Mouse (Mus musculus) intestine, postnatal 0 days (tissue): Measurements from ENCODE around the gene Frrs1l. TPM values are rescaled to one million over a fixed set of nuclear protein-coding genes. Genes with fewer than 3 reads are reported as not detected.

Source experiments
- ATAC-seq: fragments of 200-750 bp; cut with Nextera tagmentation; 2 replicates; pipeline ENCODE4 v1.8.0; 2017; ENCODE audit warnings: mild to moderate bottlenecking, moderate TSS enrichment, moderate library complexity
- H3K27ac ChIP-seq: fragments of 300-500 bp; sonication (generic); 2 replicates; pipeline ENCODE4 v1.5.1; 2014; ENCODE audit warnings: mild to moderate bottlenecking, low read depth, low read length, moderate library complexity
- H3K27me3 ChIP-seq: fragments of 300-500 bp; sonication (generic); replicated peaks from 2 replicates; pipeline ENCODE4 v1.6.1; 2014; ENCODE audit warnings: low read length, mixed read lengths; ENCODE audit not compliant: control insufficient read depth, insufficient read depth
- H3K36me3 ChIP-seq: fragments of 300-500 bp; sonication (generic); 2 replicates; pipeline ENCODE4 v1.6.1; 2014; ENCODE audit warnings: mild to moderate bottlenecking, moderate library complexity; ENCODE audit not compliant: control insufficient read depth, insufficient read depth
- H3K4me1 ChIP-seq: fragments of 300-500 bp; sonication (generic); replicated peaks from 2 replicates; pipeline ENCODE4 v1.6.1; 2014; ENCODE audit warnings: antibody characterized with exemption, low read length, mixed read lengths; ENCODE audit not compliant: control insufficient read depth, insufficient read depth
- H3K4me2 ChIP-seq: fragments of 300-500 bp; sonication (generic); replicated peaks from 2 replicates; pipeline ENCODE4 v1.6.1; 2014; ENCODE audit warnings: low read depth, mild to moderate bottlenecking, moderate library complexity
- H3K4me3 ChIP-seq: fragments of 300-500 bp; sonication (generic); 2 replicates; pipeline ENCODE4 v1.5.1; 2014; ENCODE audit warnings: low read depth, low read length
- H3K9ac ChIP-seq: fragments of 300-500 bp; sonication (generic); 2 replicates; pipeline ENCODE4 v1.6.1; 2014; ENCODE audit warnings: mild to moderate bottlenecking, low read depth, low read length
- H3K9me3 ChIP-seq: fragments of 300-500 bp; sonication (generic); 2 replicates; pipeline ENCODE4 v1.6.1; 2016; ENCODE audit warnings: mixed run types; ENCODE audit not compliant: control insufficient read depth
- CTCF ChIP-seq: sonication (generic); IDR thresholded peaks from 2 replicates; pipeline ENCODE4 v1.5.1; 2016; ENCODE audit warnings: low read depth, mild to moderate bottlenecking, control low read depth, antibody characterized with exemption, moderate library complexity
- WGBS: fragments of 180-500 bp; shearing (Covaris S2); extraction: QIAGEN DNeasy Blood & Tissue Kit; methylation state at CpG from one replicate; pipeline ENCODE4 v1.1.7; 2014; 5-methylcytosine and 5-hydroxymethylcytosine counted together
- polyA plus RNA-seq: library from polyadenylated mRNA; unstranded; fragments of >200 nt; fragmentation: Nextera tagmentation; extraction: Ambion mirVana; gene quantifications from 2 replicates; pipeline ENCODE4 v1.2.1, GENCODE M21; 2015

Gene Frrs1l
- 0.18 TPM in 2 replicates for polyA plus RNA-seq

DNA sequence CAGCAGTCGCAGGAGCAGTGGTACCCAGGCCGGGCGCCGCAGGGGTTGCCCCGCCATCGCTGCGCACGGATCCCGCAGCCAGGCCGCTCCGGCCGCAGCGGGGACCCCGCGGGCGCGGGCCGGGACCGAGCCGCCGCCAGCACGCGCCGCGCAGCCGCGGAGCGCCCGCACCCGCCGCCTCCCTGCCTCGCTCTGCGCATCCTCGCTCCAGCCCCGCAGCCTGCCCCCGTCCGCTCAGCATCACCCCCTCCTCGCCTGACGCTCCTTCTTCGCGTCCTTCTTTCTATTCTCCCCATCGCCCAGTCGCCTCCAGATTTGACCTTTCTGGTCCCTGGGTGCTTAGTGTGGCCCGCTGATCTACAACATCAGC is at the start of gene Frrs1l:
Frrs1l (minus strand) TSS at position 177 of the 370 bp plus-strand sequence.
- WGBS: under 1% methylated on average over 31 of the region's 44 CpGs
- no peaks in the 10 kb centered on the region for H3K9me3 ChIP-seq
- no peak for ATAC-seq
- H3K4me3 ChIP-seq: peak within 1 kb of the TSS; percentile 55
- H3K4me2 ChIP-seq: peak within 1 kb of the TSS; percentile 89
- H3K9ac ChIP-seq: peak within 1 kb of the TSS; percentile 40; the same call in 1 of the 2 replicates
- peaks cover 29% of the 10 kb centered on the region for H3K27me3 ChIP-seq
- H3K4me1 ChIP-seq: no peaks in the 10 kb centered on the region
- no peak for TF ChIP-seq CTCF
- no peak within 1 kb of the TSS for H3K27ac ChIP-seq
- no peaks in the 10 kb centered on the region for H3K36me3 ChIP-seq

DNA sequence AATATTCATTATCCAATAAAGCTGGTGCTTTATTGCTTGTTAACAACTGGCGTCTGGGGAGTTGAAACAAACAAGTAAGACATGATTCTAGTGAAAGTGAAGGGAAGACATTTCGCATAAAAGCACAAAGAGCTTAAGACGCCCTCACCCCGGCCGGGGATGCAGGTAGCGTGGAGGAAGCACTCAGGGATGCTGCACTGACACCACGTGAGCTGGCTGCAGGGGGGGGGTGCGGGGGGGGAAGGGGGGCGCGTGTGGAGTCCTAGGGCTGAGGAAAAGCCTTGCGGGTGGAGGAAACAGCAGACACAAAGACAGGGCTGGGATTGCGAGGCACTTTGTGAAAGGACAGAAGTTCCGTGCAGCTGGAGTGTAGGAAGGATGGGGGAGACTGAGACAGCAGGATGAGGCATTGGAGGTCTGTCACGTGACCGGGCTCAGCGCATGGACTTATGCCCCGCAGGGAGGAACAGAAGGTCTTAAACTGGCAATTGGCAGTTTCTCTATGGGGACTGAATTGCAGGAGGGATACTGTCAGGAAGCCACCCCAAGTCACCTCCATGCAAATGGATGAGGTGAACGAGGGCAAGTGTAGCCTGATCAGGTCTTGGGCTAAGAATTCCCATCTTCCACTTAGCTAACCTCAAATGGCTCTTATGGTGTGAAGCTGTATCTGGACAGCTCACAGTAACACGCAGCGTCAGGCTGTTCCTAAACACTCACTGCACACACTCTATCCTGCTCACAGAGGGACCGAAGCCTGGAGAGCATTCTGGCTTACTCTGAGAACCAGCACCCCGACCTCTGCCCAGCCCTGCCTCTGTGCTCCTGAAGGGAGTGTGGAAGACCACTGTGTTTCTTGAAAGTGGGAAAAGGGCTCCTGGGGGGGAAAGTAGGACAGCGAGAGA is 49.2 kb upstream of the Frrs1l start:
- no peak overlapping the region for H3K4me3 ChIP-seq
- H3K27me3 ChIP-seq: 0 out of 2 replicates have a peak, but pooled peaks cover 4% of the 10 kb centered on the region
- TF ChIP-seq CTCF: no peak
- 15% methylated on average over 22 of the region's 23 CpGs for WGBS
- H3K9ac ChIP-seq: no peak overlapping the region
- no peaks in the 10 kb centered on the region for H3K36me3 ChIP-seq
- no peaks in the 10 kb centered on the region for H3K9me3 ChIP-seq
- H3K4me1 ChIP-seq: no peaks in the 10 kb centered on the region
- ATAC-seq: no peak
- H3K4me2 ChIP-seq: peak overlapping the region; percentile 22; the same call in 1 of the 2 replicates
- H3K27ac ChIP-seq: no peak overlapping the region

DNA sequence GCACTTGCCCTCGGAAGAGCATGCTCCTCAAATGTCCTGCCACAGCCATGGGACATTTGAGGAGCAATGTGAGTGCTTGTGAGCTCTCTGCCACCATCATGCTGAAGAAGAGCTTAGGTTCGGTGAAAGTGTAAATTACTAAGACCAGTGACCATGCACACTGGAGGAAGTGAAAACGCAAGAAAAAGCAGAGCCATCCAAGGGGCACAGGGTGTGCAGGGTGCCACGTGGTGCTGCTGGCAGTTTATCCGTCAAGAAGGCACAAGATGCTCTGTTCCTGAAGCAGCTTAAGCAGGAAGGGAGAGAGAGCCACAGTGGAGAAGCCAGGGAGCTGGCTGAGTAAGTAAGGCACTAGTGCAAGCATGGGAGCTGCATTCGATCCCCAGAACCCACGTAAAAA is 47.4 kb upstream of the Frrs1l start:
- no peak for TF ChIP-seq CTCF
- Histone ChIP-seq H3K27ac (no peak overlapping the region), H3K4me3 (no peak overlapping the region), H3K4me2 (no peak overlapping the region), H3K9ac (no peak overlapping the region), H3K27me3 (0 out of 2 replicates have a peak, but pooled peaks cover 4% of the 10 kb centered on the region), H3K9me3 (no peaks in the 10 kb centered on the region), H3K36me3 (no peaks in the 10 kb centered on the region), H3K4me1 (no peaks in the 10 kb centered on the region)
- 67% methylated on average over 7 of the region's 7 CpGs for WGBS
- no peak for ATAC-seq

DNA sequence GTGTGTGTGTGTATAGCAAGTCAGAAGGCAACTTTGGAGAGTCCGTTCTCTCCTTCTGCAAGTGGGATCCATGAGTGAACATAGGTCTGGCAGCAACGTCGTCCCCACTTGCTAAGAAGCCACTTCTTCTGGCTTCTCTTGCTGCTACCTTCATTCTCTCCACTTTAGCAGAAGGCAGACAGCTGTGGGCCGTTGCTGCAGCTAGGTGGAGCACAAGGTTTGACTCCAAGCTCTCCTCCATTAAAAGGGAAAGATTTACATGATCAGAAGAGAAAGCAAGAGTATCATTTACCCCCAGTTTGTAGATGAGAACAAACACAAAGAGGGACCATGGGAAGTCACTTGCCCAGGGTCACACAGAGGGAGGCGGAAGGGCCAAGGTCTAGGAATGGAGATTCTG is 44.0 kb upstream of the Frrs1l start:
- TF ChIP-seq CTCF: peak; percentile 32; the same call in 1 of the 2 replicates
- WGBS: 68% methylated on average over 5 of the region's 5 CpGs
- H3K27ac ChIP-seq: no peak overlapping the region
- H3K9ac ChIP-seq: no peak overlapping the region
- H3K27me3 ChIP-seq: 0 out of 2 replicates have a peak, but pooled peaks cover 4% of the 10 kb centered on the region
- no peaks in the 10 kb centered on the region for H3K4me1 ChIP-seq
- H3K4me3 ChIP-seq: no peak overlapping the region
- ATAC-seq: no peak
- H3K9me3 ChIP-seq: no peaks in the 10 kb centered on the region
- H3K4me2 ChIP-seq: no peak overlapping the region
- H3K36me3 ChIP-seq: no peaks in the 10 kb centered on the region

DNA sequence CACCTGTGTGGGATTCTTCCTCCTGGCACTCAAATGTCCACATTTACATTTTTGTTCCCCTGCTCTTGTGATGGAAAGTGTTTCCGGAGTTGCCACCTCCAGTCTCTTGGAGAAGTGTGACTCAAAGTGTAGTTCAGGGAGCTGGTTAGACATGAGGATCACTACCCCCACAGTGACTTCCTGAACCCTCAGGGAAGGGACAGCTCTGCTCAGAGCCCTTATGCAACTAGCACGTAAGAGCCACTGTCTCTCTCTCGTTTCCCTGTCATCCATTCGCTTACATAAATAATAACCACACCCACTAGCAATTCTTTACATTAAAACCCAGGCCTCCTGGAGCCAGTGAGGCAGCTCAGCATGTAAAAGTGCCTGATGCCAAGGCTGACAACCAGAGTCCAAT is 41.2 kb upstream of the Frrs1l start:
- Histone ChIP-seq H3K27me3 (no peaks in the 10 kb centered on the region), H3K27ac (no peak overlapping the region), H3K4me2 (no peak overlapping the region), H3K9me3 (no peaks in the 10 kb centered on the region), H3K36me3 (no peaks in the 10 kb centered on the region), H3K4me3 (no peak overlapping the region), H3K4me1 (no peaks in the 10 kb centered on the region), H3K9ac (no peak overlapping the region)
- no peak for TF ChIP-seq CTCF
- 50% methylated on average over 4 of the region's 4 CpGs for WGBS
- no peak for ATAC-seq

DNA sequence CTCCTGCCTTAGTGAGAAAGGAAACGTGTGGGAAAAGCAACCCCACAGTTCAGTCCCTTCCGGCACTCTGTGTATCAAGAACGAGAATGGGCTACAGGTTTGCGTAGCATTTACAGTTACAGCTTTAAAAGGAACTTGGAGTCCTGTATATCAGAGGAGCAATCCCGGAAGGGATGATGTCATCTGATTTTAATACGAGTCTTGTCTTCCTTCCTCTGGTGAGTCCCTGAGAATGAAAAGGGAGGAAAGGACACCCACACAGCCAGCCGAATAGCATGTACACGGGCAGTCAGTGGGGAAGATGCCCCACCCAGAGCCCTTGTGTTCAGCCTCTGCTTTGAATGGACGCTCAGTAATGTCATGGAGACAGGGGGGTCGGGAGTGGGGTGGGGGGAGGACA is 37.8 kb upstream of the Frrs1l start:
- TF ChIP-seq CTCF: no peak
- Histone ChIP-seq H3K4me2 (no peak overlapping the region), H3K9me3 (no peaks in the 10 kb centered on the region), H3K27ac (no peak overlapping the region), H3K4me1 (no peaks in the 10 kb centered on the region), H3K9ac (no peak overlapping the region), H3K4me3 (no peak overlapping the region), H3K36me3 (no peaks in the 10 kb centered on the region), H3K27me3 (no peaks in the 10 kb centered on the region)
- ATAC-seq: no peak
- 65% methylated on average over 10 of the region's 10 CpGs for WGBS
